Mouse (Mus musculus) MEL (cell line): Measurements from ENCODE around the gene Ak7. TPM values are rescaled to one million over a fixed set of nuclear protein-coding genes. Genes with fewer than 3 reads are reported as not detected.

Source experiments
- DNase-seq: peaks from one replicate; pipeline ENCODE4 v3.0.0; 2011; ENCODE audit warnings: low read depth, low spot score
- H3K27ac ChIP-seq: 2 replicates; pipeline ENCODE4 v1.5.1; 2012; ENCODE audit warnings: low read depth, mild to moderate bottlenecking, control low read depth, low read length, moderate library complexity; ENCODE audit not compliant: control insufficient read depth
- H3K27me3 ChIP-seq, 2 experiments: fragments of 150-350 bp in 1 of 2; sonication (generic) in 1 of 2; 2 replicates each; pipeline ENCODE4 v1.6.1; 2012; ENCODE audit warnings: low read length in 2 of 2, mild to moderate bottlenecking in 2 of 2, improper control_type of control experiment in 1 of 2, moderate library complexity in 1 of 2; ENCODE audit not compliant: insufficient read depth in 2 of 2, control insufficient read depth in 1 of 2
- H3K36me3 ChIP-seq, 2 experiments: 2 replicates each; pipeline ENCODE4 v1.6.1; 2012 to 2014; ENCODE audit warnings: low read length in 2 of 2, improper control_type of control experiment in 1 of 2, inconsistent platforms in 1 of 2, mild to moderate bottlenecking in 1 of 2; ENCODE audit not compliant: insufficient read depth in 2 of 2, control insufficient read depth in 1 of 2
- H3K4me1 ChIP-seq, 2 experiments: fragments of 150-350 bp in 1 of 2; sonication (generic) in 1 of 2; 2 replicates each; pipeline ENCODE4 v1.6.1; 2012; ENCODE audit warnings: low read length in 2 of 2, improper control_type of control experiment in 1 of 2, mild to moderate bottlenecking in 1 of 2; ENCODE audit not compliant: insufficient read depth in 2 of 2, control insufficient read depth in 1 of 2
- H3K4me3 ChIP-seq, 2 experiments: fragments of 150-350 bp in 1 of 2; sonication (generic) in 1 of 2; 2 replicates each; pipeline ENCODE4 v1.5.1; 2012; ENCODE audit warnings: low read depth in 2 of 2, low read length in 2 of 2, mild to moderate bottlenecking in 2 of 2, moderate library complexity in 2 of 2, control low read depth in 1 of 2, improper control_type of control experiment in 1 of 2; ENCODE audit not compliant: control insufficient read depth in 1 of 2, insufficient read depth in 1 of 2
- H3K79me2 ChIP-seq: 2 replicates; pipeline ENCODE4 v1.6.1; 2012; ENCODE audit warnings: mild to moderate bottlenecking, low read length, moderate library complexity; ENCODE audit not compliant: control insufficient read depth, poor library complexity, insufficient read depth
- H3K9ac ChIP-seq: 2 replicates; pipeline ENCODE4 v1.6.1; 2012; ENCODE audit warnings: low read depth, mild to moderate bottlenecking, control low read depth, low read length, moderate library complexity; ENCODE audit not compliant: control insufficient read depth, poor library complexity, severe bottlenecking
- H3K9me3 ChIP-seq: fragments of 150-350 bp; sonication (generic); replicated peaks from 2 replicates; pipeline ENCODE4 v1.6.1; 2012; ENCODE audit warnings: mild to moderate bottlenecking, low read length, improper control_type of control experiment, moderate library complexity; ENCODE audit not compliant: insufficient read depth
- BHLHE40 ChIP-seq: IDR thresholded peaks from 2 replicates; pipeline ENCODE4 v1.6.1; 2012; ENCODE audit warnings: low read depth, mild to moderate bottlenecking, inconsistent platforms, low read length, improper control_type of control experiment, borderline replicate concordance
- CHD2 ChIP-seq: IDR thresholded peaks from 2 replicates; pipeline ENCODE4 v1.6.1; 2011; ENCODE audit warnings: low read length, improper control_type of control experiment
- CTCF ChIP-seq, 3 experiments: IDR thresholded peaks in 2 of 3; conservative IDR thresholded peaks in 1 of 3; 2 replicates each; pipeline ENCODE4 v1.5.1; 2011 to 2012; ENCODE audit warnings: low read length in 3 of 3, low read depth in 2 of 3, mild to moderate bottlenecking in 2 of 3, improper control_type of control experiment in 1 of 3, inconsistent platforms in 1 of 3, mixed read lengths in 1 of 3, moderate library complexity in 1 of 3; ENCODE audit not compliant: control insufficient read depth in 1 of 3, insufficient read depth in 1 of 3, poor library complexity in 1 of 3, severe bottlenecking in 1 of 3
- ELF1 ChIP-seq: IDR thresholded peaks from 2 replicates; pipeline ENCODE4 v1.6.1; 2014; ENCODE audit warnings: low read depth, mild to moderate bottlenecking, inconsistent platforms, low read length, improper control_type of control experiment, moderate library complexity
- GABPA ChIP-seq: IDR thresholded peaks from 2 replicates; pipeline ENCODE4 v1.6.1; 2012; ENCODE audit warnings: low read depth, mild to moderate bottlenecking, inconsistent platforms, low read length, improper control_type of control experiment, moderate library complexity
- GATA1 ChIP-seq: IDR thresholded peaks from 2 replicates; pipeline ENCODE4 v1.6.1; 2011; ENCODE audit warnings: low read depth, low read length, improper control_type of control experiment
- KAT2A ChIP-seq: conservative IDR thresholded peaks from 2 replicates; pipeline ENCODE4 v1.6.1; 2012; ENCODE audit warnings: low read depth, low read length, improper control_type of control experiment, inconsistent platforms
- MAX ChIP-seq: IDR thresholded peaks from 2 replicates; pipeline ENCODE4 v1.6.1; 2011; ENCODE audit warnings: low read length, improper control_type of control experiment
- MEF2A ChIP-seq: IDR thresholded peaks from 2 replicates; pipeline ENCODE4 v1.6.1; 2014; ENCODE audit warnings: low read depth, mild to moderate bottlenecking, inconsistent platforms, low read length, improper control_type of control experiment; ENCODE audit not compliant: poor library complexity, insufficient replicate concordance, severe bottlenecking; ENCODE audit errors: extremely low read depth
- MYB ChIP-seq: IDR thresholded peaks from 2 replicates; pipeline ENCODE4 v1.6.1; 2011; ENCODE audit warnings: mild to moderate bottlenecking, low read depth, low read length, improper control_type of control experiment
- NELFE ChIP-seq: IDR thresholded peaks from 2 replicates; pipeline ENCODE4 v1.6.1; 2011; ENCODE audit warnings: low read depth, low read length, improper control_type of control experiment
- NRF1 ChIP-seq: IDR thresholded peaks from 2 replicates; pipeline ENCODE4 v1.6.1; 2014; ENCODE audit warnings: low read depth, mild to moderate bottlenecking, inconsistent platforms, low read length, improper control_type of control experiment, moderate library complexity; ENCODE audit not compliant: poor library complexity, insufficient read depth, severe bottlenecking
- POLR2A ChIP-seq, 2 experiments: IDR thresholded peaks; 2 replicates each; pipeline ENCODE4 v1.6.1; 2011 to 2012; ENCODE audit warnings: low read length in 2 of 2, mild to moderate bottlenecking in 2 of 2, control low read depth in 1 of 2, improper control_type of control experiment in 1 of 2, low read depth in 1 of 2, moderate library complexity in 1 of 2; ENCODE audit not compliant: control insufficient read depth in 1 of 2, insufficient read depth in 1 of 2, poor library complexity in 1 of 2
- POLR2AphosphoS2 ChIP-seq: IDR thresholded peaks from 2 replicates; pipeline ENCODE4 v1.6.1; 2011; ENCODE audit warnings: low read length, improper control_type of control experiment
- RAD21 ChIP-seq: IDR thresholded peaks from 2 replicates; pipeline ENCODE4 v1.6.1; 2011; ENCODE audit warnings: mild to moderate bottlenecking, low read depth, low read length, improper control_type of control experiment
- SIN3A ChIP-seq: IDR thresholded peaks from 2 replicates; pipeline ENCODE4 v1.6.1; 2012; ENCODE audit warnings: low read length, improper control_type of control experiment, inconsistent platforms
- TAL1 ChIP-seq: IDR thresholded peaks from 2 replicates; pipeline ENCODE4 v1.6.1; 2012; ENCODE audit warnings: mild to moderate bottlenecking, inconsistent platforms, low read length, moderate library complexity, mixed read lengths
- UBTF ChIP-seq: IDR thresholded peaks from 2 replicates; pipeline ENCODE4 v1.6.1; 2012; ENCODE audit warnings: low read depth, mild to moderate bottlenecking, inconsistent platforms, low read length, improper control_type of control experiment, moderate library complexity, borderline replicate concordance; ENCODE audit not compliant: insufficient read depth
- USF1 ChIP-seq: IDR thresholded peaks from 2 replicates; pipeline ENCODE4 v1.6.1; 2014; ENCODE audit warnings: low read depth, mild to moderate bottlenecking, inconsistent platforms, low read length, improper control_type of control experiment, moderate library complexity
- USF2 ChIP-seq, 2 experiments: IDR thresholded peaks; 2 replicates each; pipeline ENCODE4 v1.6.1; 2011 to 2012; ENCODE audit warnings: improper control_type of control experiment in 2 of 2, low read length in 2 of 2, borderline replicate concordance in 1 of 2, inconsistent platforms in 1 of 2, low read depth in 1 of 2, mild to moderate bottlenecking in 1 of 2; ENCODE audit not compliant: insufficient read depth in 1 of 2
- ZC3H11A ChIP-seq: IDR thresholded peaks from 2 replicates; pipeline ENCODE4 v1.6.1; 2012; ENCODE audit warnings: low read depth, mild to moderate bottlenecking, inconsistent platforms, low read length, improper control_type of control experiment
- ZNF384 ChIP-seq: IDR thresholded peaks from 2 replicates; pipeline ENCODE4 v1.6.1; 2012; ENCODE audit warnings: low read depth, mild to moderate bottlenecking, inconsistent platforms, low read length, improper control_type of control experiment
- polyA plus RNA-seq, 2 experiments: library from polyadenylated mRNA; stranded (reverse) in 1 of 2; unstranded in 1 of 2; fragments of >175 nt in 1 of 2; fragments of >200 nt in 1 of 2; gene quantifications; 2 replicates each; pipeline versions ENCODE4 v1.2.1 to v1.2.4; 2012; ENCODE audit warnings: low replicate concordance in 2 of 2, low read depth in 1 of 2; ENCODE audit not compliant: insufficient read length in 2 of 2, insufficient read depth in 1 of 2, missing spikeins in 1 of 2
- total RNA-seq: library from RNA; depleted of rRNA; stranded (reverse); fragments of 300-350 nt; gene quantifications from 2 replicates; pipeline ENCODE4 v1.2.3, GENCODE M21; 2012

Gene Ak7
- total and polyA plus RNA-seq, 3 experiments = 0.31 to 0.36 TPM; not detected in 1

GRCm38 (mm10) chr12:105735226-105735888 is 29.6 kb downstream of the Ak7 start:
- Histone ChIP-seq H3K36me3 (peaks cover 0 to 12% of the 10 kb centered on the region in 2 experiments; a peak in 2 of 4 replicates), H3K79me2 (no peaks in the 10 kb centered on the region), H3K4me1 (peaks cover 6 to 16% of the 10 kb centered on the region in 2 experiments), H3K27me3 (no peaks in the 10 kb centered on the region), H3K27ac (no peak overlapping the region), H3K9ac (no peak overlapping the region), H3K9me3 (no peaks in the 10 kb centered on the region), H3K4me3 (no peak overlapping the region)
- no peak for DNase-seq
- TF ChIP-seq UBTF (no peak), SIN3A (no peak), TAL1 (no peak), GABPA (no peak)

GRCm38 (mm10) chr12:105735889-105736251 is 30.1 kb downstream of the Ak7 start:
- Histone ChIP-seq H3K9ac (no peak overlapping the region), H3K4me3 (no peak overlapping the region), H3K27me3 (no peaks in the 10 kb centered on the region)
- no peak for DNase-seq
- TF ChIP-seq MYB = no peak
- TF ChIP-seq MAX = no peak
- no peak for TF ChIP-seq CHD2
- TF ChIP-seq CTCF (IDR thresholded peaks at IDR 0.05 in 2 of 3, conservative IDR thresholded peaks at IDR 0.05 in 1 of 3; ENCODE audit: control insufficient read depth in 1 of 3, insufficient read depth in 1 of 3, low read depth in 2 of 3, low read length in 3 of 3, poor library complexity in 1 of 3, severe bottlenecking in 1 of 3) = no peak
- no peak for TF ChIP-seq POLR2A (IDR thresholded peaks at IDR 0.05; ENCODE audit: control insufficient read depth in 1 of 2, insufficient read depth in 1 of 2, low read depth in 1 of 2, low read length in 2 of 2, poor library complexity in 1 of 2)
- TF ChIP-seq GATA1 = no peak
- TF ChIP-seq USF1 = no peak
- no peak for TF ChIP-seq MEF2A
- TF ChIP-seq GABPA = no peak
- no peak for TF ChIP-seq TAL1
- TF ChIP-seq KAT2A = no peak
- no peak for TF ChIP-seq ZC3H11A
- TF ChIP-seq NRF1 = no peak
- TF ChIP-seq NELFE = no peak
- TF ChIP-seq ELF1 = no peak
- no peak for TF ChIP-seq POLR2AphosphoS2
- no peak for TF ChIP-seq RAD21
- no peak for TF ChIP-seq BHLHE40
- TF ChIP-seq ZNF384 = no peak
- no peak for TF ChIP-seq USF2 (IDR thresholded peaks at IDR 0.05; ENCODE audit: borderline replicate concordance in 1 of 2, insufficient read depth in 1 of 2, low read depth in 1 of 2, low read length in 2 of 2)
- TF ChIP-seq, all 39 proteins: peak for 0
- no peak overlapping the region for H3K27ac ChIP-seq
- H3K9me3 ChIP-seq = no peaks in the 10 kb centered on the region
- H3K36me3 ChIP-seq = peaks cover 0 to 8% of the 10 kb centered on the region in 2 experiments; a peak in 2 of 4 replicates
- H3K4me1 ChIP-seq = peaks cover 6 to 12% of the 10 kb centered on the region in 2 experiments
- H3K79me2 ChIP-seq = no peaks in the 10 kb centered on the region
